Mouse (Mus musculus) B cell, adult 2 months (primary cell): Measurements from ENCODE around the gene Bcl11a.
A peak's percentile ranks its signal among the peaks of the same experiment; 100 is the strongest.
"Not testable (repeated sequence)": the region's sequence is repeated elsewhere in the genome, so short reads cannot be mapped to it uniquely, and the experiment has no call there.

Experiments used
- DNase-seq, 2 experiments: peaks; one replicate each; pipeline ENCODE4 v3.0.0; 2022

Gene Bcl11a

DNA sequence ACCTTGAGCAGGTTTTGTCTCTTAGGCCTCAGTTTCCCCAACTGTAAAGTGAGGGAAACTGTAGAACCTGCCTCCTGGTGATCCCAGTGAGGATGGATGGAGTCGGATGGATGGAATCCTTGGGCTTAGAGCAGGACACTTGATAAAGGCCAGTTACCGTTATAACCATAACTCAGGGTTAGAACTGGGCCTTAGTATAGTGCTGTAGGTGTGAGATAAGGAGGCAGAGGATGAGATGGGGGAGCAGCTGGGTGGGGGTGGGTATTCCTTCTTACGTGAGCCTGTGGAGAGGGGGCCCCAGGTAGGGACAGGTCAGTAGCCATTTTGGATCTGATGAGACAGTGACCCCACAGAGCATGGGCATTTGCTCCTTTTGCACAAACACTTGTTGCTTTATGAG is 23.8 kb downstream of the Bcl11a start:
- DNase-seq = no peak

GRCm38 (mm10) chr11:24102372-24102771 is 24.5 kb downstream of the Bcl11a start:
- no peak for DNase-seq

GRCm38 (mm10) chr11:24103128-24103742 is 25.4 kb downstream of the Bcl11a start:
- DNase-seq = no peak

DNA sequence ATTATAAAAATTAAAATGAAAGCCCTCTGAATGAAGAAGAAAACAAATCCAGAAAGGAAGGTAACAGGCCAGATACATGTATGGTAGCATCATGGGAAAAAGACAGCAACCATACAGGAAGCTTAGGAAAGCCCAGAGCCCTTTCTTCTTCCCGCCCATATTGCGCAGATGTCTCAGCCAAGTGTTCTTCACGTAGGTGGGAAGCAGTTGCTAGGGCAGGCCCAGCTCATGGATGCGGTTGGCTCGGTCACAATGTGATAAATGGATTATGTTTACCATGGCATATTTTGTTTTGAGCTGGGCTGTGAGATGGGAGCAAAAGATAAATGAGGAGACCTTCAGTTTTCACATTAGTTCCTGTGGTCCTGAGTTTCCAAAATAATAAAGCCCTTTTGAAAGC is 29.6 kb downstream of the Bcl11a start:
- no peak for DNase-seq

GRCm38 (mm10) chr11:24108974-24109373 is 31.1 kb downstream of the Bcl11a start:
- no peak for DNase-seq

DNA sequence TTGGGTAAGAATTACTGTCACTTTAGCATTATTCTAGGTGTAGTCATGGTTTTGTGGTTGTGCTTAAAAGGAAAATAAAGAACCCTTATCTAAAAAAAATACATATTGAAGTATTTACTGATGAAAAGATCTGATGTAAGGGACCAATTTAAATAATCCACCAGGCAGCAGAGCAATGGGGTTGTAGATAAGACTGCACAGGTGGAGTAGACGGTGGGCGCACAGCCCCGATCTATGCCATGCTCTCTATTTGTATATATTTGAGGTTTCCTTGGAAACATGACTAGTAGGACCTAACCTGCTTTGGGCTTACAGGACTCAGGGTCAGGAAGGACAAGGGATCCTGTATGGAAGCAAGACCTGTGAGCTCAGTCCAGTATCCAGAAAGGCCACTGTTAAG is 31.5 kb downstream of the Bcl11a start:
- no peak for DNase-seq

DNA sequence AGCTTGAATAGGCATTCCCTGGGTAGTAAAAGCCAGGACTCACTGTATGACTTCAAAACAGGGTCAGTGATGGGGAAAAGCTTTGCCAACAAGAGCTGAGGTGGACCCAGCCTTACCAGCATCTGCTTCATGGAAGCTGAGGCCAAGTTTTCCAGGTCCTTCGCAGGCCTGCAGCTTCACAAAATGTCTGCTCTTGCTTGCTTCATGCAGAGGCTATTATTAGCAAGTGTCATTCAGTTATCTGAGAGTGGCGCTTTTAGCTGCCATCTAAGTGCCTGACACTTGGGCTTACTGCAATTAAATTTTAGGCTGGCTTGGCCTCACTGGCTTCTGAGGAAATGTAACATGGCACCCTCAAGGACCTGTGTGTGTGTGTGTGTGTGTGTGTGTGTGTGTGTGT is 32.3 kb downstream of the Bcl11a start:
- DNase-seq = no peak

DNA sequence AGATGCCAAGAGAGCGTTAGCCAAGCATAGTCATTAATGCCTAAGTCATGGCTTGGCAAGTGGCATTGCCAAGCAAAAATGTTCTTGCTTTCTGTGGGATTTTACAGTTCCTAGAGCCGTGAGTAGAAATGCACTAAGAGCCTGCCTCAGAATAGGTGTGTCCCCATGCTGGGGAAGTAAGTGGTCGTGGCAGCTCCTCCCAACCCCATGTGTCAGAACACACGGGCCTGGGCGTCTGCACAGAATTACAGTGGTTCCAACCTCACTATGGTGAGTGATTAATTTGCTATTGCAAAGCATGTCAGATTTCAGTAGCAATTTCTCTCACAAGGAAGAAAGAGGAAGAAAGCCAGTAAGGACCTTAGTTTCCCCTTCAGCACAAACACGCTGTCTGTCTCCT is 33.9 kb downstream of the Bcl11a start:
- no peak for DNase-seq

DNA sequence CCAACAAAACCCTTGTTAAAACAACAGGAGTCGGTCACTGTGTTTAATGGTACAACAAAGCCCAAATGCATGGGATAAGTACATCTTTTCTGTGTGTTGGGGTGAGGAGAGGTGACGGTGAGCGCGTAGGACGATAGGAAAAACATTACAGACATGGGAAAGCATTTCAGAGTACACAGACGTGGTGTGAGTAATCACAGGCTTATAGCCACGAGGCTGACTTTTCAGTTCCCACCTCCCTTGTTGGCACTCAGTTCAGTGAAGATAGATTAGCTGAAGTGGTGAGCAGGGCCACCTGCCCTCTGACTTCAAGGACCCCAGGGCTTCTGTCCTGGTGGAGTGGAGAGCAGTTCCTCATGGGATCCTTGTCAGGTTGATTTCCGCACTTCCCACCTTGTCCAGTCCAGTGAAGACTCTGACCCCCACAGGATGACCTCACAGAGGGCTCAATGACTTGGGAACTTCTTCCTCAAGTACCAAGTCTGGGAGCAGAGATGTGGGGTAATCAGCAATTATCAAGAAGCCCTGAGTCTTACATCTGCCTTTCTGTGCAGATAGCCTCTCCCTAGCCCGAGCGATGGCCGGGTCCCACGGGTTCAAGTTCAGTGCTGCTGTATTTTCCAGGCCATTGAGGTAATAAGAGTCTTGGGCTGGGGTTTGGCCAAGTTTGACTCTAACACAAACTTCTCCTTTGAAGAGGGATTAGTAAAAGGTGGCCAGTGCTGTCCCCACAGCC is 37.3 kb downstream of the Bcl11a start:
- DNase-seq = no peak

DNA sequence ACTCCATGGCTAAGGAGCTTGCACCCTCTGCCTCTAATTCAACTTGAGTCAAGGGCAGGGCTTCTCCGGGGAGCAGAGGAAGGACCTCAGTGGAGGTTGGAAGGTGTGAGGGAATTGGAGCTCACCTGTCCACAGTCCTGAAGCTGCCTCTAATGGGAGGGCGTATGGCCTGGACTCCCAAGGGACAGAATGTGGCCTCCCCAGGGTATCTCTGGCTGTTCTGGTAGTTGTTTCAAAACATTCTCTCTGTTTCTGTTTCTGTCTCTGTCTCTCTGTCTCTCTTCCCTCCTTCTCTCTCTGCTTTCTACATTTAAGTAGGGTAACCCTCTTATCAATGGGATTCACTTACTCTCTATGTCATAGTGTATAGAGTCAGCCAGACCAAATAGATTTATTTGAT is 38.2 kb downstream of the Bcl11a start:
- no peak for DNase-seq

- DNase-seq = no peak
Measured at GRCm38 (mm10) chr11:24116582-24117318, 38.9 kb downstream of the Bcl11a start.

GRCm38 (mm10) chr11:24121136-24121535 is 43.3 kb downstream of the Bcl11a start:
- no peak for DNase-seq

GRCm38 (mm10) chr11:24122899-24123298 is 45.0 kb downstream of the Bcl11a start:
- no peak for DNase-seq

DNA sequence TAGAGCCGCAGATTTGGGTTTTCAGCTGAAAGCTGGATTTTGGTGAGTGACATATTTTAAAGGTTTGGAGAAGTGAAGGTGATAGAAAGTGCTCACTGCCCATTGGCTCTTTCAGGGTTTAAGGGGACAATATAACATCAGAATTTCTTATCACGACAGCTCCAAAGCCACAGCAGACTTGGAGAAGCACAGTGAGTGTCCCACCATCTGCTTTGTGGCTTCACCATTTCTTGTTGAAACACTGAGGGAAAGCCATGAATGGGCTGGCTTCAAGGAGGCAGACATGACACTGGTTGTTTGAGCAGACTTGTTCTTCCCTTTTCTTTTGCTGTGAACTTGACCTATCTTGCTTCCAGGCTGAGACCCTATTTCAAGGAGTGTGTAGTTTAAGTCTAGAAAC is 46.1 kb downstream of the Bcl11a start:
- DNase-seq = no peak

- no peak for DNase-seq
Measured at GRCm38 (mm10) chr11:24125098-24125497, 47.2 kb downstream of the Bcl11a start.

GRCm38 (mm10) chr11:24128001-24128400 is 50.1 kb downstream of the Bcl11a start:
- no peak for DNase-seq

GRCm38 (mm10) chr11:24128880-24129279 is 51.0 kb downstream of the Bcl11a start:
- not testable (repeated sequence) for DNase-seq

DNA sequence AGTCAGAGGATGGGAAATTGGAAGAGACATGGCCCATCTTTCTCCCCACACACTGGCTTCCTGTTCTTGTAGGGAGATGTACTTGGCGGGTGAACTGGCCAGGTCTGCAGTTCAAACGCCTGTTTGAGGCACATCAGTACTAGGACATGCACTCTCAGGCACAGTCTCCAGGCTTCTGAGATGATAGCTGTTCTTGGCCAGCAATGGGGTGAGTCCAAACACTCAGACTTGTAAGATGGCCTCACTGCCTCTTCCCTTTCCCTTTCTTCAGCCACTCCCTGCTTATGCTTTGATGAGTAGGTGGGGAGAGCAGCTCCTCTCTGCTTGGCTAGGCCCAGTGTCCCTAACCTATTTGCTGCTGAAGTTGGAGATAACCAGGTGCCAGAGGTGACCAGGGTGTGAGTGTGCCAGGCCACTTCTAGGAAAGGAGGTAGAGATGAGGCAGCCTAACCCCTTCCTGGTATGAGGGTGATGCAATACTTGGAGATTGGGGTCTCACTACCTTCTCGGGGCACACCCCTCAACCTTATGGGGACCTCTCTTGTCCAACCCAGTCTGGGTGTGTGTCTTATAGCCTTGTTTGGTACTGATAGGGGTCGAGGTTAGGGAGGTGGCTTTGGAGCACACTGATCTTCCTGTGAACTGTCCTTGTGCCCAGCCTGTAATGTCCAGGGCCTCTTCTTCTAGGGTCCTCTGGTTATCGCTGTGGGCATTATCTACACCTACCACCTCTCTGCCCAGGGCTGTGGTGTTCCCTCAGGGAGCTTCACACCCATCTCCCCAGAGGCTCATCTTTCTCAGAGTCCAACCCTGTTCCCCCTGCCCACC is 51.7 kb downstream of the Bcl11a start:
- DNase-seq = no peak

DNA sequence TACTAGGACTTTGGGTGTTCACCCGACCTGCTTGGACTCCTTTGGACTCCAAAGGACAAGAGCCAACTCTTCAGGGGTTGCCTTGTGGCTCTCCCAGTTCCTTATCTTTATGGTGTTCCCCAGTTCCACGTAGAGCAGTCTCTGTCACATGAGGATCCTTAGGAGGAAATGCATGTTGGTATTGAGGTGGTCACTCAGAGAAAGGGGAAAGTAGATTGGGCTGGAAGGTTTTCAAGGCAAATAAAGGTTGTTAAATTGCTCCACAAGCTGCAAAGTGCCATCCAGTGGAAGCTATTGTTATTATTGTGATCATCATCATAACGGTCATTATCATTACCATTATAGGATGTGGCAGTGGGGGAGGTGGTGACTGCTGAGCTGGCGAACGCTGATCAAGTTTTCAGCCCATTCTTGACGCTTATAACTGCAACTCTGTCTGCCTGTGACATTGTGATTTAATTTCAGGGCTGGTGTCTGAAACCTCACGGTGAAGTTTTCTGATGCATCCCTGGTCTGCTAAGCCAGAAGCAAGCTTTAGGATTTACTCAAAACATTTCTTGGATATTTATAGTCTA is 52.4 kb downstream of the Bcl11a start:
- DNase-seq = no peak

GRCm38 (mm10) chr11:24131818-24132217 is 54.0 kb downstream of the Bcl11a start:
- peak; percentile 73 to 77 for DNase-seq

GRCm38 (mm10) chr11:24132358-24132757 is 54.5 kb downstream of the Bcl11a start:
- no peak for DNase-seq

- DNase-seq = no peak
Measured at GRCm38 (mm10) chr11:24132853-24133252, 55.0 kb downstream of the Bcl11a start.

- DNase-seq = no peak
Measured at GRCm38 (mm10) chr11:24133484-24133883, 55.6 kb downstream of the Bcl11a start.
